Mouse (Mus musculus) lung, adult 2 months (tissue): ENCODE measurements around the gene Icmt. TPM values are rescaled to one million over a fixed set of nuclear protein-coding genes. Genes with fewer than 3 reads are reported as not detected.
A peak's percentile ranks its signal among the peaks of the same experiment; 100 is the strongest.

Experiments
- DNase-seq: peaks from one replicate; pipeline ENCODE4 v3.0.0; 2022
- H3K4me1 ChIP-seq: fragments of 200-500 bp; 2 replicates; pipeline ENCODE4 v1.6.1; 2011; ENCODE audit warnings: low read length; ENCODE audit not compliant: control insufficient read depth, insufficient read depth
- H3K4me3 ChIP-seq: fragments of 200-500 bp; replicated peaks from 2 replicates; pipeline ENCODE3; 2011; ENCODE audit warnings: low read depth, mild to moderate bottlenecking, control low read depth, low read length; ENCODE audit errors: extremely low read depth
- CTCF ChIP-seq: fragments of 200-500 bp; IDR thresholded peaks from 2 replicates; pipeline ENCODE4 v1.5.1; 2011; ENCODE audit warnings: mild to moderate bottlenecking, low read length, control low read depth; ENCODE audit not compliant: insufficient read depth
- POLR2A ChIP-seq: fragments of 200-500 bp; IDR thresholded peaks from 2 replicates; pipeline ENCODE4 v1.6.1; 2011; ENCODE audit warnings: low read depth, mild to moderate bottlenecking, control low read depth, low read length, borderline replicate concordance; ENCODE audit errors: extremely low read depth
- WGBS: fragments of 180-500 bp; shearing (Covaris S2); methylation state at CpG from one replicate; pipeline ENCODE4 v1.1.7; 2018; 5-methylcytosine and 5-hydroxymethylcytosine counted together
- polyA plus RNA-seq: library from polyadenylated mRNA; depleted of rRNA; stranded (reverse); fragments of >200 nt; gene quantifications from 2 replicates; pipeline ENCODE4 v1.2.3, GENCODE M21; 2012

Icmt gene
- polyA plus RNA-seq, 1 experiment, result 36.4 TPM

GRCm38 (mm10) chr4:152264867-152265568 is 32.0 kb upstream of the Icmt start:
- no peak for DNase-seq
- Histone ChIP-seq H3K4me3 (no peak overlapping the region), H3K4me1 (peaks cover 4% of the 10 kb centered on the region; the same call in 1 of the 2 replicates)
- 0 out of 2 replicates have a peak, but pooled peaks have one; percentile 16 for TF ChIP-seq CTCF
- no peak for TF ChIP-seq POLR2A
- 92% methylated on average over 9 of the region's 9 CpGs for WGBS

GRCm38 (mm10) chr4:152265791-152266190 is 31.2 kb upstream of the Icmt start:
- Histone ChIP-seq H3K4me3 (no peak overlapping the region), H3K4me1 (peaks cover 4% of the 10 kb centered on the region; the same call in 1 of the 2 replicates)
- TF ChIP-seq POLR2A, result no peak
- no peak for TF ChIP-seq CTCF
- 65% methylated on average over 5 of the region's 5 CpGs for WGBS
- DNase-seq, result no peak

- DNase-seq, result no peak
- Histone ChIP-seq H3K4me1 (peaks cover 4% of the 10 kb centered on the region; the same call in 1 of the 2 replicates), H3K4me3 (no peak overlapping the region)
- TF ChIP-seq POLR2A, result no peak
- no peak for TF ChIP-seq CTCF
- WGBS, result 50% methylated on average over 10 of the region's 10 CpGs
Observed at GRCm38 (mm10) chr4:152266236-152266895, 30.7 kb upstream of the Icmt start.

- DNase-seq, result peak; percentile 23
- Histone ChIP-seq H3K4me1 (peaks cover 4% of the 10 kb centered on the region; the same call in 1 of the 2 replicates), H3K4me3 (no peak overlapping the region)
- TF ChIP-seq CTCF (no peak), POLR2A (no peak)
- WGBS, result 54% methylated on average over 13 of the region's 13 CpGs
Observed at GRCm38 (mm10) chr4:152267748-152268369, 29.2 kb upstream of the Icmt start.

GRCm38 (mm10) chr4:152269967-152270366 is 27.1 kb upstream of the Icmt start:
- Histone ChIP-seq H3K4me1 (no peaks in the 10 kb centered on the region), H3K4me3 (no peak overlapping the region)
- TF ChIP-seq CTCF (no peak), POLR2A (no peak)
- 94% methylated on average over 13 of the region's 13 CpGs for WGBS
- DNase-seq, result no peak

GRCm38 (mm10) chr4:152270599-152270998 is 26.4 kb upstream of the Icmt start:
- Histone ChIP-seq H3K4me3 (no peak overlapping the region), H3K4me1 (no peaks in the 10 kb centered on the region)
- DNase-seq, result no peak
- TF ChIP-seq POLR2A, result no peak
- TF ChIP-seq CTCF, result no peak
- 89% methylated on average over 9 of the region's 9 CpGs for WGBS

GRCm38 (mm10) chr4:152271334-152271733 is 25.7 kb upstream of the Icmt start:
- 91% methylated on average over 11 of the region's 11 CpGs for WGBS
- H3K4me1 ChIP-seq, result no peaks in the 10 kb centered on the region
- no peak for DNase-seq
- H3K4me3 ChIP-seq, result no peak overlapping the region
- no peak for TF ChIP-seq CTCF
- TF ChIP-seq POLR2A, result no peak

- Histone ChIP-seq H3K4me1 (no peaks in the 10 kb centered on the region), H3K4me3 (no peak overlapping the region)
- 63% methylated on average over 7 of the region's 7 CpGs for WGBS
- no peak for TF ChIP-seq POLR2A
- DNase-seq, result no peak
Observed at GRCm38 (mm10) chr4:152272006-152272405, 25.0 kb upstream of the Icmt start.

GRCm38 (mm10) chr4:152272449-152273049 is 24.5 kb upstream of the Icmt start:
- peak; percentile 20 for DNase-seq
- no peaks in the 10 kb centered on the region for H3K4me1 ChIP-seq

More at GRCm38 (mm10) chr4:152272449-152273049, 24.5 kb upstream of the Icmt start:
- no peak for TF ChIP-seq POLR2A
- TF ChIP-seq CTCF, result no peak
- 30% methylated on average over 9 of the region's 9 CpGs for WGBS
- no peak overlapping the region for H3K4me3 ChIP-seq
